Mouse (Mus musculus): ENCODE measurements around the gene Cab39l.

DNA sequence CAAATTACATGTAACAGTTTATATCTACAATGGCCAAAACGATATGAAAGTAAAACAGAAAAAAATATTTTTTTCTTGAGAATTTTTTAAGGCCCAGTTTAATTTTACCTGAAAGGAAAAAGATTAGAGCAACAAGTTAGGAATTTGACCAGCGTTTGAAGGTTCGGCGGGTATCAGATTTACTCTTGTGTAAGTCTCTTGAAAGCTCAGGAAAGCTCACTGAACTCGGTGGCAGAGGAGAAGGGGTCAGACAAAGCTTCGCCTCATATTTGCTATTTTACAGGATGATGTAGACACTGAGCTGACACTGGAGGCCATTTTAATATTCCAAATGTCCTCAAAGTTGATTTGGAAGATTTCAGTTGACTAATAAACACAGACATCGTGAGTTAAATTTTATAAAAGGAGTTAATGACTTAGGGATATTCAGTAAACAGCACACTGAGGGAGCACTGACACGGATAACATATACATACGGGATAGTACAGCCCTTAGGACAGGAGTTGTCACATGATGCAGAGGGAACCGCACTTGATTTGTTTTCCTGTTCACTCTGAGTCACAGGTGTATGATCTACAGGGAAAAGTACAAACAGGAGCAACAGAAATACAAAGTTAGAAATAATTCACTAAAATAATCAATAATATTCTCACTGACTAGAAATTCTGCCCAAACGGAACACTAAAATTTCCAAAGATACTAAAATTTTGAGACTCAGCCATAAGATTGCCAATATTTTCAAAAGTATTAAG lies 17.7 kb upstream of the Cab39l start:
- TF ChIP-seq CTCF (IDR thresholded peaks at IDR 0.05; ENCODE audit: low read depth, low read length) (no peak), POLR2A (IDR thresholded peaks at IDR 0.05; ENCODE audit: borderline replicate concordance, low read depth, low read length) (no peak)
